Mouse (Mus musculus) heart, adult 2 months (tissue): Measurements from ENCODE around the gene Zranb3.

Source experiments
- CTCF ChIP-seq: fragments of 200-600 bp; IDR thresholded peaks from 2 replicates; pipeline ENCODE4 v1.8.1; 2022; ENCODE audit warnings: antibody characterized with exemption, mild to moderate bottlenecking, moderate library complexity
- EP300 ChIP-seq: fragments of 200-500 bp; IDR thresholded peaks from 2 replicates; pipeline ENCODE4 v1.6.1; 2011; ENCODE audit warnings: low read depth, low read length, control low read depth; ENCODE audit not compliant: insufficient read depth
- POLR2A ChIP-seq: fragments of 200-500 bp; IDR thresholded peaks from 2 replicates; pipeline ENCODE4 v1.6.1; 2011; ENCODE audit warnings: mild to moderate bottlenecking, low read depth, low read length, control low read depth; ENCODE audit not compliant: insufficient read depth

GRCm38 (mm10) chr1:128076791-128077479 lies 25.9 kb downstream of the Zranb3 start:
- TF ChIP-seq POLR2A = no peak
- no peak for TF ChIP-seq CTCF
- no peak for TF ChIP-seq EP300
